Mouse (Mus musculus) heart, postnatal 25 days (tissue): ENCODE measurements around the gene Rarb. TPM values are rescaled to one million over a fixed set of nuclear protein-coding genes. Genes with fewer than 3 reads are reported as not detected.
"Not testable (repeated sequence)": the region's sequence is repeated elsewhere in the genome, so short reads cannot be mapped to it uniquely, and the experiment has no call there.

Source experiments
- DNase-seq: peaks from one replicate; pipeline ENCODE4 v3.0.0; 2022; ENCODE audit warnings: low spot score
- intact Hi-C: fragments of 180-260 bp; cut with DNase I; formaldehyde crosslinking; loops from one replicate; pipeline ENCODE4 v1.15.1; 2025
- total RNA-seq, 2 experiments: library from RNA; stranded (reverse); gene quantifications; 2 replicates each; pipeline ENCODE4 v1.2.3; 2021

The Rarb gene
- total RNA-seq, result 10 to 100 TPM; 18.7 to 18.8 TPM

- intact Hi-C loops, result no loop called here
- DNase-seq, result no peak
These were observed at the start of gene Rarb for GRCm38 (mm10) chr14:16818602-16819250. Rarb (minus strand) TSS chr14:16819156.

GRCm38 (mm10) chr14:16842036-16842435 lies 23.1 kb upstream of the Rarb start:
- intact Hi-C loops, result no loop called here

GRCm38 (mm10) chr14:16841597-16841989 lies 22.6 kb upstream of the Rarb start:
- no peak for DNase-seq
- intact Hi-C loops, result no loop called here

More at GRCm38 (mm10) chr14:16842036-16842435, 23.1 kb upstream of the Rarb start:
- no peak for DNase-seq

- intact Hi-C loops, result no loop called here
- DNase-seq, result peak; percentile 29
These were observed 22.1 kb upstream of the Rarb start for GRCm38 (mm10) chr14:16840951-16841596.

GRCm38 (mm10) chr14:16840135-16840534 lies 21.2 kb upstream of the Rarb start:
- intact Hi-C loops, result no loop called here
- DNase-seq, result no peak

- intact Hi-C loops, result no loop called here
- DNase-seq, result no peak
These were observed 3.7 kb downstream of the Rarb start for GRCm38 (mm10) chr14:16815096-16815741.

GRCm38 (mm10) chr14:16806155-16806554 lies 12.8 kb downstream of the Rarb start:
- no peak for DNase-seq
- intact Hi-C loops, result no loop called here

GRCm38 (mm10) chr14:16790161-16790560 lies 28.8 kb downstream of the Rarb start:
- DNase-seq, result no peak
- intact Hi-C loops, result no loop called here

- intact Hi-C loops, result no loop called here
- DNase-seq, result no peak
These were observed 36.9 kb downstream of the Rarb start for GRCm38 (mm10) chr14:16781942-16782541.

GRCm38 (mm10) chr14:16776723-16777381 lies 42.1 kb downstream of the Rarb start:
- intact Hi-C loops, result no loop called here
- DNase-seq, result no peak

GRCm38 (mm10) chr14:16772927-16773326 lies 46.0 kb downstream of the Rarb start:
- intact Hi-C loops, result no loop called here
- no peak for DNase-seq

GRCm38 (mm10) chr14:16765891-16766290 lies 53.1 kb downstream of the Rarb start:
- intact Hi-C loops, result no loop called here

GRCm38 (mm10) chr14:16762773-16763172 lies 56.2 kb downstream of the Rarb start:
- intact Hi-C loops, result no loop called here
- no peak for DNase-seq

More at GRCm38 (mm10) chr14:16765891-16766290, 53.1 kb downstream of the Rarb start:
- no peak for DNase-seq

GRCm38 (mm10) chr14:16758773-16759434 lies 60.1 kb downstream of the Rarb start:
- no peak for DNase-seq
- intact Hi-C loops, result no loop called here

- DNase-seq, intact Hi-C loops: not testable (repeated sequence)
These were observed 63.4 kb downstream of the Rarb start for GRCm38 (mm10) chr14:16755601-16756000.

- intact Hi-C loops, result no loop called here
- no peak for DNase-seq
These were observed 66.3 kb downstream of the Rarb start for GRCm38 (mm10) chr14:16752648-16753047.

GRCm38 (mm10) chr14:16746982-16747578 lies 71.9 kb downstream of the Rarb start:
- no peak for DNase-seq
- intact Hi-C loops, result no loop called here

- no peak for DNase-seq
- intact Hi-C loops, result no loop called here
These were observed 77.8 kb downstream of the Rarb start for GRCm38 (mm10) chr14:16740982-16741739.

GRCm38 (mm10) chr14:16738538-16738937 lies 80.4 kb downstream of the Rarb start:
- DNase-seq, result no peak
- intact Hi-C loops, result no loop called here
